Mouse (Mus musculus): ENCODE measurements around the gene Ren1. TPM values are rescaled to one million over a fixed set of nuclear protein-coding genes. Genes with fewer than 3 reads are reported as not detected.
"Not testable (repeated sequence)": the region's sequence is repeated elsewhere in the genome, so short reads cannot be mapped to it uniquely, and the experiment has no call there.

Ren1 gene
- total RNA-seq, 2 experiments from 2014 or later = 0.15 TPM; not detected in 1

DNA sequence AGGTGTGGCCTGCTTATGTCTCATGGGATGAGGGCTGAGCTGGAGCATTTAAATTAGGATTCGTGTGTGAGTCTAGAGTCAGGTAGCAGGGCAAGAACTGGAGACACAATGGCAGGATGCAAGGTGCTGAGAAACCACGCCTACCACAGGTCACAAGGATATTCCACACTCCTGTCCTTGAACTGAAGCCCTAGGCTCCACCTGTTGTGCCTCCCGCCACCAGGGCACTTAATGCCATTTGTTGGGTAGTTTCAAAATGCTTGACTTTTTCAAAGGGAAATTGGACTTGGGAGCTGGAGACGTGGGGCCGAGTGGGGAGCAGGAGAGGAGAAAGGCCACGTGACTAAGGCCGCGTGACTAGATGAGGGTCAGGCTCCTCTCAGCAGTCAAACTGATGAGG is 24.4 kb upstream of the Ren1 start:
- no peak for TF ChIP-seq CTCF (IDR thresholded peaks at IDR 0.05)
- Histone ChIP-seq H3K4me3 (no peak overlapping the region), H3K27ac (no peak overlapping the region)
- DNase-seq = peak; percentile 2
- intact Hi-C loops (cut with DNase I) = no loop called here

GRCm38 (mm10) chr1:133327094-133327493 is 23.2 kb upstream of the Ren1 start:
- TF ChIP-seq CTCF (IDR thresholded peaks at IDR 0.05) = no peak
- Histone ChIP-seq H3K4me3 (no peak overlapping the region), H3K27ac (no peak overlapping the region)
- peak; percentile 8 for DNase-seq
- intact Hi-C loops (cut with DNase I) = no loop called here

- intact Hi-C loops (cut with DNase I) = no loop called here
- Histone ChIP-seq H3K4me3 (no peak overlapping the region), H3K27ac (no peak overlapping the region)
- no peak for TF ChIP-seq CTCF (IDR thresholded peaks at IDR 0.05)
- peak; percentile 2 for DNase-seq
Observed at GRCm38 (mm10) chr1:133328299-133328795, 22.0 kb upstream of the Ren1 start.

DNA sequence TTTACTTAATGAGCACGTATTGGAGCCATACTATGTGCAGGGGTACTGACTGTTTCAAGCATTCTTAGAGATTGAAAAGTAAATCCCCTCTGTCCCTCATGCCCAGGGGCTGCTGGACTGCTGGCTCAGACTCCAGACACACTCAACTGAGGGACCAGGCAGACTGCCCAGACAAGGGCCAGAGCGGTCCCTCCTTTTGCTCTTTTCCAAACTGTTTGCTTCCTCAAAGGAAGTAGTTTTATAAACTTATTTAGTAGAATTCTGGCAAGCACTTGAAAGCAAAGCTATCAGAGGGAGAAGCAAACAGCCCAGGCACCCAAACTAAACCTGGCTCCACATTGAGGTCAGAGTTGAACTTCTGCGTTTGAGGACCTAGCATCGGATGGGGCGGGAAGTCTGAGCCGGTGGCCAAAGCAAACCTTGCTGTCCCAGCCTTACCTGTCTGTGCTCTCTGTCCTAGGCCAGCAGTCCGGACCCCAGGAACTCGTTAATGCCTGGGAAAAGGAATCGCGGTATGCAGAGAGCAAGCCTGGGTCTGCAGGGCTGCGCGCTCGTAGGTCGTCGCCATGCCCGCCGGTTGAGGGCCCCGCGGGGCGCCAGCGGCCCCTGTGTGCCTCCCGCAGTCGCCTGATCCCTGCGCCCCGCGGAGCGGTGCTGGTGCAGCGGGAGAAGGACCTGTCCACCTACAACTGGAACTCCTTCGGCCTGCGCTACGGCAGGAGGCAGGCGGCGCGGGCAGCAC is 21.2 kb upstream of the Ren1 start:
- peak overlapping the region; percentile 45 for H3K4me3 ChIP-seq
- intact Hi-C loops (cut with DNase I) = no loop called here
- H3K27ac ChIP-seq = no peak overlapping the region
- DNase-seq = peak; percentile 6
- no peak for TF ChIP-seq CTCF (IDR thresholded peaks at IDR 0.05)

GRCm38 (mm10) chr1:133329638-133329964 is 20.7 kb upstream of the Ren1 start:
- H3K27ac ChIP-seq = no peak overlapping the region
- H3K4me3 ChIP-seq = peak overlapping the region; percentile 45
- TF ChIP-seq CTCF (IDR thresholded peaks at IDR 0.05) = no peak
- no peak for DNase-seq
- intact Hi-C loops (cut with DNase I) = no loop called here

GRCm38 (mm10) chr1:133331142-133331541 is 19.2 kb upstream of the Ren1 start:
- intact Hi-C loops (cut with DNase I) = no loop called here
- TF ChIP-seq CTCF (IDR thresholded peaks at IDR 0.05) = no peak
- Histone ChIP-seq H3K27ac (no peak overlapping the region), H3K4me3 (no peak overlapping the region)
- no peak for DNase-seq

- intact Hi-C loops (cut with DNase I) = no loop called here
- Histone ChIP-seq H3K4me3 (no peak overlapping the region), H3K27ac (no peak overlapping the region)
- peak; percentile 6 for DNase-seq
- no peak for TF ChIP-seq CTCF (IDR thresholded peaks at IDR 0.05)
Observed at GRCm38 (mm10) chr1:133332656-133333430, 17.5 kb upstream of the Ren1 start.

DNA sequence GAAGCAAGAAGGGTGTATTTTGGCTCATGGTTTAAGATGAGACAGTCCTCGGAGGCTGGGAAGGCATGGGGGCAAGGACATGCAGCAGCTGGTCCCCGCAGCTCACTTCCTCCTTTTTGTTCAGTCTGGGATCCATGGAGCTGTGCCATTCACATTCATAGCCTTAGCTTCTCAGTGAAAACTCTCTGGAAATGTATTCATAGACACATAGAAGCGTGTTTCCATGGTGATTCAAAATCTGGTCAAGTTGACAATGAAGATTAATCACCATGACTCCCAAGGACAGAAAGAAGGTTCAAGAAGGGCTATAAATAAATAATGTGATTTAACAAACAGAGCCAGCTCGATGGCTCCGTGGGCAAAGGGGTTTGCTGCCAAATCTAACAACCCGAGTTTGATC is 16.4 kb upstream of the Ren1 start:
- Histone ChIP-seq H3K4me3 (no peak overlapping the region), H3K27ac (no peak overlapping the region)
- DNase-seq = no peak
- no peak for TF ChIP-seq CTCF (IDR thresholded peaks at IDR 0.05)
- intact Hi-C loops (cut with DNase I) = no loop called here

GRCm38 (mm10) chr1:133340403-133340802 is 9.9 kb upstream of the Ren1 start:
- intact Hi-C loops (cut with DNase I); H3K4me3 ChIP-seq; DNase-seq; H3K27ac ChIP-seq: not testable (repeated sequence)

GRCm38 (mm10) chr1:133344357-133344756 is 6.0 kb upstream of the Ren1 start:
- H3K27ac ChIP-seq = no peak overlapping the region
- intact Hi-C loops (cut with DNase I) = no loop called here
- DNase-seq = no peak
- TF ChIP-seq CTCF (IDR thresholded peaks at IDR 0.05) = no peak
- H3K4me3 ChIP-seq = no peak overlapping the region

GRCm38 (mm10) chr1:133346531-133346930 is 3.8 kb upstream of the Ren1 start:
- no peak for DNase-seq
- no peak for TF ChIP-seq CTCF (IDR thresholded peaks at IDR 0.05)
- intact Hi-C loops (cut with DNase I) = no loop called here
- H3K4me3 ChIP-seq = no peak overlapping the region
- H3K27ac ChIP-seq = no peak overlapping the region

DNA sequence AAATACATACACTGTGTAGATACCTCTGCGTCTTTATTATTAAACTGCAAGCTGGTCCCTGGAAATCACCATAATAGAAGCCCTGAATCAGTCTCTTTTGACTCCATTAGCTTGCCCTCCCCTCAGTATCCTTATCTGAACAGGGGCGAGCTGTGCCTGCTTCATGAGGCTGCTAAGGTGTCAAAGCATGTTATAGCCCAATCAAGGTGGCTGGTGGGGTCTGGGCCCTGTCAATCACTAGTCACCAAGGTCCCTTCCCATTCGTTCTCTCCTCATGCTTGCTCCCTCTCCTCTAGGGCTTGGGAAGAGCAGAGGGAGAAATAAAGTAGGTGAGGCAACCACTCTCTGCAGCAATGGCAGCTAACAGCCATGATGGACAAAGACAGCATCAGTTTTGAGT is 3.1 kb upstream of the Ren1 start:
- DNase-seq = no peak
- no peak for TF ChIP-seq CTCF (IDR thresholded peaks at IDR 0.05)
- intact Hi-C loops (cut with DNase I) = no loop called here
- Histone ChIP-seq H3K27ac (no peak overlapping the region), H3K4me3 (no peak overlapping the region)

DNA sequence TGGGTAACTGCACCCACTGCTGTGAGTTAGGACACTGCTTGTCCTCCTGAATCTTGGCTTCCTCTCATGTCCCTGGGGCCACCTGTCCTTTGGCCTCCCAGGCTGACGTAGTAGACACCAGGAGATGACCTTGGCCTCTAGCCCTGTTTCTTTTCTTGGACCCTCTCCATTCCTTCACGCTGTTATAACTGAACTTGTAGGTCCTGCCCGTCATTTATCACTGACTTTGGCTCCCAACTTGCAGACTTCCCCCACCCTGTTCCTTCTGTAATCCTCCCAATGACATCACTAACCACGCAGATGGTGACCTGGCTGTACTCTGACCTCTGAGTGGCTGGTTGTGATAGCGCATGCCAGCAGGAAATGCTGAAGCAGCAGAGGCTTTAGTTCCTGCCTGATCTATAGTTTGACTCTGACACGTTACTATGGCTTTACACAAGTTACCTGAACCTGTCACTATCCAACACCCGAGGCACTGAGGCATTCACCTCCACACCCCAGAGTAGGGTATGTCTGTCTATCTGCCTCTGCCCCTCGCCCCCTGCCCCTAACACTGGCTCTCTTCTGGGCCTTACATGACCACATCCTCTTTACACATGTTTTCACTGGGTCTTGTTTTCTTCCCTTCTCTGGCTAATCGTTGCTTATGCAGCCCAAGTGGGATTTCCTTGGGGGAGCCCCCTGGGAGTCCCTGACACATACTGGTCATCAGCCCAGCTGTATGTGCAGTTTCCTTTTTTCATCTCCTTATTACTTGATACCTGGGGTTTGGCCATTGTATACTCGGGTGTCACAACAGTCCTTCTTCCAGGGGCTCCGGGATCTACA is 2.4 kb upstream of the Ren1 start:
- no peak for DNase-seq
- intact Hi-C loops (cut with DNase I) = no loop called here
- TF ChIP-seq CTCF (IDR thresholded peaks at IDR 0.05) = no peak
- Histone ChIP-seq H3K27ac (no peak overlapping the region), H3K4me3 (no peak overlapping the region)
